Mouse (Mus musculus): ENCODE results near the gene Fcgbp.

DNA sequence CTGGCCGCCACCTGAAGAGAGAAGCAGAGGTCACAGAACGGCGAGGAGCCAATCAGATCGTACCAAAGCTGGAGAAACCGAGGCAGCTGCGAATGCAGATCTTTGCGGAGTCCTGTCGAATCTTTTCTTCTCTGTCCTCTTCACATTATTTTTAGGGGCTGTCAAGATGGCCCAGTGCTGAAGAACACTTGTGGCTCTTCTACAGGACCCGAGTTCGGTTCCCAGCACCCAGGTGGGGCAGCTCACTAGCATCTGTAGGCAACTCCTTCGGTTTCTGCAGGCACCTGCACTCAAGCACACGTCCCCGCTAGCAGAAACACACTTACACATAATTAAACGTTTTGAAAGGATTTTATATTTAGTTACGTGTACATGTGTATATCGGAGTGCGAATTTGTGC, 20.5 kb upstream of the Fcgbp start:
- TF ChIP-seq CTCF (IDR thresholded peaks at IDR 0.05; ENCODE audit: insufficient read depth, low read depth, low read length) (no peak), POLR2A (IDR thresholded peaks at IDR 0.05; ENCODE audit: insufficient read depth, low read depth, low read length) (no peak)
